Mouse (Mus musculus) retina, postnatal 1 day (tissue): ENCODE results near the gene Tifa.

ENCODE experiments used
- DNase-seq: peaks from one replicate; pipeline ENCODE4 v3.0.0-alpha.2; 2012

Gene Tifa

GRCm38 (mm10) chr3:127827123-127827522 lies 37.5 kb downstream of the Tifa start:
- peak; percentile 29 for DNase-seq

GRCm38 (mm10) chr3:127830183-127830582 lies 40.6 kb downstream of the Tifa start:
- no peak for DNase-seq

- no peak for DNase-seq
Measured at GRCm38 (mm10) chr3:127831079-127831478, 41.5 kb downstream of the Tifa start.

GRCm38 (mm10) chr3:127834040-127834439 lies 44.4 kb downstream of the Tifa start:
- DNase-seq, result no peak

- DNase-seq, result no peak
Measured at GRCm38 (mm10) chr3:127835594-127835993, 46.0 kb downstream of the Tifa start.

- DNase-seq, result no peak
Measured at GRCm38 (mm10) chr3:127836798-127837153, 47.2 kb downstream of the Tifa start.

GRCm38 (mm10) chr3:127837154-127837865 lies 47.7 kb downstream of the Tifa start, which contains the start of gene Ap1ar:
Gene Ap1ar, minus strand, starts transcription at chr3:127837523.
- peak; percentile 97 for DNase-seq

- DNase-seq, result no peak
Measured at GRCm38 (mm10) chr3:127837972-127838644, 48.5 kb downstream of the Tifa start.

GRCm38 (mm10) chr3:127841926-127842325 lies 52.3 kb downstream of the Tifa start:
- DNase-seq, result no peak

- DNase-seq, result no peak
Measured at GRCm38 (mm10) chr3:127843324-127843940, 53.8 kb downstream of the Tifa start.

- DNase-seq, result no peak
Measured at GRCm38 (mm10) chr3:127843941-127844327, 54.3 kb downstream of the Tifa start.

- DNase-seq, result no peak
Measured at GRCm38 (mm10) chr3:127848088-127848808, 58.6 kb downstream of the Tifa start.

GRCm38 (mm10) chr3:127849922-127850321 lies 60.3 kb downstream of the Tifa start:
- no peak for DNase-seq

- DNase-seq, result no peak
Measured at GRCm38 (mm10) chr3:127850776-127851646, 61.4 kb downstream of the Tifa start.

- DNase-seq, result no peak
Measured at GRCm38 (mm10) chr3:127852722-127853121, 63.1 kb downstream of the Tifa start.

- DNase-seq, result peak; percentile 79
Measured at GRCm38 (mm10) chr3:127853431-127854206, 64.0 kb downstream of the Tifa start.

- DNase-seq, result no peak
Measured at GRCm38 (mm10) chr3:127861340-127861739, 71.7 kb downstream of the Tifa start.

- no peak for DNase-seq
Measured at GRCm38 (mm10) chr3:127862479-127862878, 72.9 kb downstream of the Tifa start.

GRCm38 (mm10) chr3:127863571-127863970 lies 74.0 kb downstream of the Tifa start:
- no peak for DNase-seq

- no peak for DNase-seq
Measured at GRCm38 (mm10) chr3:127864242-127864641, 74.6 kb downstream of the Tifa start.

- no peak for DNase-seq
Measured at GRCm38 (mm10) chr3:127868046-127868758, 78.6 kb downstream of the Tifa start.
